7 mouse cellular contexts compared by ENCODE assay signal in the genomic region with DNA sequence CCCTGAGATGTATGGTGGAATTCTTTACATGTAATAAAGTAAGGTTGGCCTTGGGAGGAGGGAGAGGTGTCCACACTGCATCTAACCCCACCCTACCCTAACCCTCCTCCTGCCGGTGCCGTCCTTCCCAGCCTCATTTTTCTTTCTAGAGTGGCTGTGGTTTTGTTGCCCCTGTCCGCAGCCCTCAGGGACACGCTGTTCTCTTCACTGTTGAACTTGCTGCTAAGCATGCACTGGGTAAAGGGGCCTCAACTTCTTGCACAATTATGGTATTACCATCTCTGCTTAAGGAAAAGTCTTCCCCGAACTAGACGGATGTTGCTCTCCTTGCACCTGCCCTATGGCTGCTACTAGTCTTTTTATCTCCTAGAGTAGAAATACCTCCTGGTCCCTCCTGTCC.
A peak's percentile ranks its signal among the peaks of the same experiment; 100 is the strongest.
DNase-seq lines count a peak whose midpoint lies in the region; ATAC-seq lines count a peak whose summit lies in the region.

No protein-coding gene starts in this region.

- DNase-seq in liver, embryonic 11.5 days (ENCODE audit: low spot score): no peak
- no peak for DNase-seq in liver
- DNase-seq in liver, embryonic 13.5 days: no peak
- DNase-seq in cerebellum, adult 11 months: no peak
- DNase-seq in layer of hippocampus, adult 18-20 months (ENCODE audit: low spot score in 2 of 2): no peak

- peak overlapping the region; percentile 71 for H3K4me3 ChIP-seq in liver, embryonic 11.5 days (ENCODE audit: low read depth, low read length)
- peak overlapping the region; percentile 67 for H3K4me3 ChIP-seq in liver, embryonic 13.5 days (replicated peaks)
- H3K4me3 ChIP-seq in neural tube, embryonic 13.5 days: peak overlapping the region; percentile 46

- H3K36me3 ChIP-seq in liver, embryonic 11.5 days (ENCODE audit: control insufficient read depth, insufficient read depth, low read length): no peaks in the 10 kb centered on the region
- H3K36me3 ChIP-seq in liver, embryonic 13.5 days: no peaks in the 10 kb centered on the region
- H3K36me3 ChIP-seq in neural tube, embryonic 13.5 days: no peaks in the 10 kb centered on the region

- no peak overlapping the region for H3K27ac ChIP-seq in liver, embryonic 11.5 days (ENCODE audit: low read depth, low read length)
- H3K27ac ChIP-seq in liver, embryonic 13.5 days: 0 out of 2 replicates have a peak overlapping the region, but pooled peaks have one; percentile 8
- H3K27ac ChIP-seq in neural tube, embryonic 13.5 days (replicated peaks): no peak overlapping the region

- ATAC-seq in liver, embryonic 11.5 days (replicated peaks; ENCODE audit: low FRiP score): no peak
- peak; percentile 31 for ATAC-seq in granulocyte monocyte progenitor cell, adult 5-6 weeks (replicated peaks; ENCODE audit: poor library complexity, severe bottlenecking)
- ATAC-seq in liver, embryonic 13.5 days (ENCODE audit: low read depth): no peak
- no peak for ATAC-seq in neural tube, embryonic 13.5 days (ENCODE audit: low read depth)

- WGBS in liver, embryonic 11.5 days: 27% methylated on average over 6 of the region's 6 CpGs
- 18% methylated on average over 6 of the region's 6 CpGs for WGBS in liver, embryonic 13.5 days (ENCODE audit: insufficient replicate concordance)
- WGBS in neural tube, embryonic 13.5 days: 51% methylated on average over 6 of the region's 6 CpGs

- peak overlapping the region; percentile 63 for H3K9ac ChIP-seq in liver, embryonic 11.5 days (ENCODE audit: low read depth, low read length)
- peak overlapping the region; percentile 73; the same call in 1 of the 2 replicates for H3K9ac ChIP-seq in liver, embryonic 13.5 days
- H3K9ac ChIP-seq in neural tube, embryonic 13.5 days: peak overlapping the region; percentile 64; the same call in 1 of the 2 replicates

- no peaks in the 10 kb centered on the region for H3K27me3 ChIP-seq in liver, embryonic 11.5 days (replicated peaks; ENCODE audit: control insufficient read depth, insufficient read depth, low read length)
- no peaks in the 10 kb centered on the region for H3K27me3 ChIP-seq in liver, embryonic 13.5 days
- peaks cover 17% of the 10 kb centered on the region for H3K27me3 ChIP-seq in neural tube, embryonic 13.5 days

- no peaks in the 10 kb centered on the region for H3K9me3 ChIP-seq in liver, embryonic 11.5 days (ENCODE audit: control insufficient read depth, low read length)
- H3K9me3 ChIP-seq in liver, embryonic 13.5 days (replicated peaks): no peaks in the 10 kb centered on the region
- H3K9me3 ChIP-seq in neural tube, embryonic 13.5 days: no peaks in the 10 kb centered on the region

- peak overlapping the region; percentile 95 for H3K4me2 ChIP-seq in liver, embryonic 11.5 days
- peak overlapping the region; percentile 92 for H3K4me2 ChIP-seq in liver, embryonic 13.5 days
- H3K4me2 ChIP-seq in neural tube, embryonic 13.5 days: peak overlapping the region; percentile 88

- H3K4me1 ChIP-seq in liver, embryonic 11.5 days (replicated peaks; ENCODE audit: control insufficient read depth, insufficient read depth, low read length): peaks cover 18% of the 10 kb centered on the region
- H3K4me1 ChIP-seq in liver, embryonic 13.5 days (replicated peaks): peaks cover 42% of the 10 kb centered on the region
- peaks cover 14% of the 10 kb centered on the region for H3K4me1 ChIP-seq in neural tube, embryonic 13.5 days (replicated peaks)
